Mouse (Mus musculus): ENCODE measurements around the gene Ndufb8. TPM values are rescaled to one million over a fixed set of nuclear protein-coding genes. Genes with fewer than 3 reads are reported as not detected.

Gene Ndufb8
- total RNA-seq, 2 experiments from 2014 or later: 368 to 394 TPM

- DNase-seq: no peak
Measured at GRCm38 (mm10) chr19:44530018-44530417, 25.2 kb downstream of the Ndufb8 start.

- DNase-seq: no peak
Measured at GRCm38 (mm10) chr19:44525551-44526205, 29.6 kb downstream of the Ndufb8 start.

GRCm38 (mm10) chr19:44519152-44519551 is 36.1 kb downstream of the Ndufb8 start:
- DNase-seq: no peak

- no peak for DNase-seq
Measured at GRCm38 (mm10) chr19:44517996-44518768, 37.1 kb downstream of the Ndufb8 start.

DNA sequence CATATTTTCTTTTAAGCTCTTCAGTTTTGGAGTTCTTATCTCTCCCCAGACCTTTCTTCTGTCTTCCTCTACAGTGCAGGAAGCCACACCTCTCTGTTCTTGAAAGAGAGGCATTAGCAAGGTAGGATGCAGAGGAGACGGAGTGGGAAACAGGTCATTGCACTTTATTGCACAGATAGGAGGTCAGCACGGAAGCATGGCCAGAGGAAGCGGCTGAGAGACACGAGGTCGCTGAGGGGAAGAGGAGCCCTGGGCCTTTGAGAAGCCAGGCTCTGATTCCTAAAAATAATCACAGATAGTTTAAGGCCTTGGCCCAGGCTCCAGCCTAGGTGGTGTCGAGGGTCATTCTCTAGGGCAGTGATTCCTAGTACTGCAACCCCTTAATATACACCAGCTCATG is 39.5 kb downstream of the Ndufb8 start:
- no peak for DNase-seq

DNA sequence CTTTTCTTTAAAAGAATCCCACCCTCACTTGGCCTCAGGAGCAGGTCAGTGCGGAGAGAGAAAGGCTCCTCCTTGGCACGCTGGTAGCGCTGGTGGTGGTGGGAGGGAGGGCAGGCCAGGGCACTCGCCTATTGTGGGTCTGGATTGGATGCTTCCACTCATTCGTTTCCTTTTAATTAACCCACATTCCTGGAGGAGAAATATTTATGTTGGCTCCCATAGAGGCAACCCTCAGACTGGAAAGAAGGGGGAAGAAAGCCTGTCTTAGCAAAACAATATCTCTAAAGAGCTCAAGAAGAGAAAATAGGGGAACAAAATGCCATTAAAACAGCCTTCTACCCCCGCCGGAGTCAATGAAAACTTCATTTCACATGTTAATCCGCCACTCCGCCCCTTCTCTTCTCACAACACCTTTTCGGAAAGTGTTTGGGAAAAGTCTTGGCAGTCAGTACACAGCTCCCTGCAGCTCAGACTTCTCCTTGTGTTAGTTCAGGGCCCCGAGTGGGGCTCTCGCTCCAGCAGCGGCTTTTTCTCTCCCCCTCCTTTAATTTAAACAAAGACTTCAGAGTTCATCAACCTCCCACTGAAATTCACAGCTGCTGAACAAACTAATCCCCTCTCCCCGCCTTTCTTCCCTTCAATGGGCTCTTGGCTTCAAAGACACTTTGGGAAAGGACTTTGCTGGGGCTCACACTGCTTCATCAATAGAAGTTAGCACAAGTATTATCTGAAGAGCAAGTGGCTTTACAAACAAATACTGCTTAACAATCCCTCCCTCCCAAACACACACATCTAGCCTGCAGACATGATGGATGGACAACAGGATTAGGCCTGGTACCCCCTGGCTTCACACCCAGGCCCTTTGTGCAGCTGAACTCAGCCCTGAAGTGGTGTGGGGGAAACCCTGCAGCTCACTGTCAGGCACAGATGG is 40.5 kb downstream of the Ndufb8 start:
- no peak for DNase-seq

DNA sequence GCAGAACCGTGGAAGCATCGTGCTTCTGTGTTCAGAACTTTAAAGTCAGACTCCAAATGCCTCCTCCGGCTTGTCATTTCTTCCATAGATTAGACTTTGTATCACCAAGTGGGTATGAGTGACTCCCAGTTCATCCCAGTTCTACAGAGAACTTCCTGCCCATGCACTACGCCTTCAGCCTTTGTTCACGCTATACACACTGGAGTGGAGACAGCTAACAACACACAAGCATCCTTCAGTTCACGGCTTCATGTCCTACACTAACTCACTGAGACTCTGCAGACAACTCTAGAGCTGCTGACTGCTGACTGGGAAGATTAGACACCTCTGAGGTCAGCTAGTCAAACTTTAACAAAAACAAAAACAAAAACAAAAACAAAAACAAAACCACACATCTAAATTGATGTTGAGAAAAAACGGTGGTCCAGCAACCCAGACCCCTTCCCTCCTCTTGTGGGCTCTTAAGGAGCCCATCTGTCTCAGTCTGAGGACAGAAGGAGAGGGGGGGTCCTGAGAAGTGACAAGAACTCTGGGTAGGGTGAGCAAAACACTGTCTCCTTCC is 41.2 kb downstream of the Ndufb8 start:
- DNase-seq: no peak

GRCm38 (mm10) chr19:44513054-44513833 is 42.0 kb downstream of the Ndufb8 start:
- DNase-seq: no peak

DNA sequence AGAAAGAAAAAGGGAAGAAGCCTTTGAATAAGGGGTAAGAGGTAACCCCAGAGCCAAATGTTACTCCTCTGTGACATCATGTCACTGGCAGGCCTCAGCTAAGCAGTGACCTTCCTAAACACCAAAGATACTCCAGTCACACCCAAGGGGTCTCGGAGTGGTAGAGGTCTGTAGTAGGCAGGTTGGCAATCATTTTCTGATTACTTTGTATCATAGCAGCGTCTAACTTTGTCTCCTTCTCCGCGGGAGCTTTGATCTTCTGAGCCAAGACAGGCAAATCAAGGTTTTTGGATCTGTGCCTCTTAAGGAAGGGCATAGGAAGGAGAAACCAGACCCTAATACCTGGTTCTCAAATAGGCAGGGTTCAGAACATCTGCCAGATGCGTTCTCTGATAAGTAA is 42.6 kb downstream of the Ndufb8 start:
- no peak for DNase-seq

DNA sequence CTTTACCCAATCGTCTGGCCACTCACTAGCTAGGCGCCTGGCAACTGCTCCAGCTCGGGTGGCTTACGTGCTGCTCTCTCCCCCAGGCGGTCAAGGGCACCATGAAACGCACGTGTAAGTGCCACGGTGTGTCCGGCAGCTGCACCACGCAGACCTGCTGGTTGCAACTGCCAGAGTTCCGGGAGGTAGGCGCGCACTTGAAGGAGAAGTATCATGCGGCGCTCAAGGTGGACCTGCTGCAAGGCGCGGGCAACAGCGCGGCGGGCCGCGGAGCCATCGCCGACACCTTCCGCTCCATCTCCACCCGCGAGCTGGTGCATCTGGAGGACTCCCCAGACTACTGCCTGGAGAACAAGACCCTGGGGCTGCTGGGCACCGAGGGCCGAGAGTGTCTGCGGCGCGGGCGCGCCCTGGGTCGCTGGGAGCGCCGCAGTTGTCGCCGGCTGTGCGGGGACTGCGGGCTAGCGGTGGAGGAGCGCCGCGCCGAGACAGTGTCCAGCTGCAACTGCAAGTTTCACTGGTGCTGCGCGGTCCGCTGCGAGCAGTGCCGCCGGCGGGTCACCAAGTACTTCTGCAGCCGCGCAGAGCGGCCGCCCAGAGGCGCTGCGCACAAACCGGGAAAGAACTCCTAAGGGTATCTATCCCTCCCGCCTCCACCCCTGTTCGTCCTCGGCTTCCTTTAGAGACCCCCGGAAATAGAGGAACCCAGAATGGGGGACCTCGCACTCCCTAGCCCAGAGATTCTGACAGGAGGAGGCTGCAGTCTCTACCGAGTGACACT is 43.6 kb downstream of the Ndufb8 start:
- peak in 1 of 2 experiments; percentile 9 for DNase-seq

- no peak for DNase-seq
Measured at GRCm38 (mm10) chr19:44510534-44511175, 44.6 kb downstream of the Ndufb8 start.

DNA sequence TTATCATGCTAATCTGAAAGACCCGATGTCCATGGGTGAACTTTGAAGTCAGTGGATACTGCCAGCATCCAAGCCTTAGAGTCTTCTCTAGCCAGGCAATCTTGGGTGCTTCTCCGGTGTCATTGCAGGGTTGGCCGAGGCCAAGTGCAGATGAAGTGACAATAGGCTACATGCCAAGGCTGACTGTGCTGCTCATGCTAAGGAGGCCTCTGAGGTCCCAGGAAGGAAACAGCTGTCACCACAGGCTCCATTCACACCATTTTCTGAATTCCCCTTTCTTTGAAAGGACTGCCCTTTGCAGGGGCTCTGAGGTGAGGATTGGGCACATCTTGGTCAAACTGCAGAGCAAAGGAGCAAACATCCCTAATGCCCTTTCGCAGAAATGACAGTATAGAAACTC is 52.5 kb downstream of the Ndufb8 start:
- DNase-seq: no peak

DNA sequence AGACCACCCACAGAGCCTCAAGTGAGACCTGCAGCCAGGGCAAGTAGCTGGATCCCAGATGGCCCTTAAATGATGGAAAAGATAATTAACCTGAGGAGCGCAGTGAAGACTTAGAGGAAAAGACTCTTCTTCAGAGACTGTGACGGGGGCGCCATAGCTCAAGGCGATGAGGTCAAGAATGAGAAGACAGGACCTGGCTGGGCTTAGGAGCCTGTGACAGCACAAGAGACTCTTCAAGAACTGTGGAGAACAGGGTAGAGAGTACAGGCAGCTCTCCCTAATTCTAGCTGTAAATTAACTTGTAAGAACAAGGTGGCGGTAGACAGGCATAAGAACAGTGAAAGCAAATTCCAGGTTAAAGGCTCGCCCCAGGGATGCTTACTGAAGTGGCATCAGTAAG is 53.3 kb downstream of the Ndufb8 start:
- DNase-seq: no peak

DNA sequence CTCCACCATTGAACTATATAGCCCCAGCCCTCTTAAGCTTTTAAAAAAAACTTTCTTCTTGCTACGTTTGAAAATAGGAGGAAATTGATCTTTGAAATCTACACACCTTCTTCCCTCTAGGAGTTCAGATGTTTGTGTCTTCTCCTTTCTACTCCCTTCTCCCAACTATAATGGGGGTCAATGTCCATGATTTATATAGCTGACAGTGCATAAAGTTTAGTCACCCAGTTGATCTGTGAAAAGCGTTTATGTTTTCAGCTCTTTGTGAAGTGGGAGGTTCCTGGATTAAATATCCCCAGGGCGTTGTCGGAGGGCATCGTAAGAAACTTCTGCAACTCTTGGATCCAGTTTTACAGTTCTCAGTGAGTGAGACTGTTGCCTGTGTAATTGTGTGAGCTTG is 55.0 kb downstream of the Ndufb8 start:
- DNase-seq: no peak

- no peak for DNase-seq
Measured at GRCm38 (mm10) chr19:44498936-44499335, 56.3 kb downstream of the Ndufb8 start.

Other genes with a start within 250 kb of the Ndufb8 start
- 1 to 10 TPM; 1.7 to 2.7 TPM for gene Scd4, start 222.3 kb downstream of the Ndufb8 start, total RNA-seq (2021)
- gene Scd1, start 147.6 kb downstream of the Ndufb8 start, total RNA-seq (2021): 100 to 1,000 TPM; 121 to 157 TPM
- not detected for gene Wnt8b, start 62.0 kb downstream of the Ndufb8 start, total RNA-seq (2021)
- under 1 TPM; 0.07 to 0.33 TPM for gene Sec31b, start 9.6 kb downstream of the Ndufb8 start, total RNA-seq (2021)
- not detected for gene Gm20538, start 2.6 kb downstream of the Ndufb8 start, total RNA-seq (2021)
- gene Hif1an, start 7.4 kb upstream of the Ndufb8 start, total RNA-seq (2021): 10 to 100 TPM; 35.1 to 37.1 TPM
- gene Pax2, start 200.6 kb upstream of the Ndufb8 start, total RNA-seq (2021): under 1 TPM; 0.32 to 0.35 TPM

Data from layer of hippocampus, postnatal 36 days (tissue).